Mouse (Mus musculus): ENCODE results near the gene Slc8b1. TPM values are rescaled to one million over a fixed set of nuclear protein-coding genes. Genes with fewer than 3 reads are reported as not detected.
A peak's percentile ranks its signal among the peaks of the same experiment; 100 is the strongest.

Gene Slc8b1
- polyA plus RNA-seq, 1 experiment from 2014 or later = 3.1 TPM

GRCm38 (mm10) chr5:120579898-120580626 lies 69.1 kb downstream of the Slc8b1 start:
- no peaks in the 10 kb centered on the region for H3K9me3 ChIP-seq (ENCODE audit: control insufficient read depth, low read length)
- no peak for ATAC-seq (ENCODE audit: insufficient number of reproducible peaks, insufficient read depth, low FRiP score, low read depth)
- H3K27me3 ChIP-seq (ENCODE audit: control insufficient read depth, insufficient read depth, low read length) = no peaks in the 10 kb centered on the region
- H3K4me3 ChIP-seq (ENCODE audit: control insufficient read depth in 1 of 2, insufficient read depth in 1 of 2, low read depth in 1 of 2, low read length in 2 of 2) = no peak overlapping the region
- H3K9ac ChIP-seq (ENCODE audit: low read length) = no peak overlapping the region
- H3K36me3 ChIP-seq (ENCODE audit: control insufficient read depth, insufficient read depth, low read length) = peaks cover 35% of the 10 kb centered on the region
- peak overlapping the region in 1 of 2 experiments; percentile 70; a peak in 1 of 4 replicates for H3K27ac ChIP-seq (replicated peaks in 1 of 2; ENCODE audit: control insufficient read depth in 1 of 2, insufficient read depth in 1 of 2, low read depth in 2 of 2, low read length in 2 of 2)
- 92% methylated on average over 26 of the region's 26 CpGs for WGBS
- peaks cover 12 to 32% of the 10 kb centered on the region in 2 experiments; a peak in 3 of 4 replicates for H3K4me1 ChIP-seq (ENCODE audit: control insufficient read depth in 2 of 2, insufficient read depth in 2 of 2, low read length in 2 of 2)
- no peak overlapping the region for H3K4me2 ChIP-seq (ENCODE audit: low read length)

- H3K4me2 ChIP-seq (ENCODE audit: low read length) = no peak overlapping the region
- H3K27ac ChIP-seq (replicated peaks in 1 of 2; ENCODE audit: control insufficient read depth in 1 of 2, insufficient read depth in 1 of 2, low read depth in 2 of 2, low read length in 2 of 2) = no peak overlapping the region
- peaks cover 35% of the 10 kb centered on the region for H3K36me3 ChIP-seq (ENCODE audit: control insufficient read depth, insufficient read depth, low read length)
- no peak for ATAC-seq (ENCODE audit: insufficient number of reproducible peaks, insufficient read depth, low FRiP score, low read depth)
- H3K9ac ChIP-seq (ENCODE audit: low read length) = no peak overlapping the region
- WGBS = 58% methylated on average over 9 of the region's 9 CpGs
- no peaks in the 10 kb centered on the region for H3K9me3 ChIP-seq (ENCODE audit: control insufficient read depth, low read length)
- H3K27me3 ChIP-seq (ENCODE audit: control insufficient read depth, insufficient read depth, low read length) = no peaks in the 10 kb centered on the region
- peaks cover 18 to 35% of the 10 kb centered on the region in 2 experiments for H3K4me1 ChIP-seq (ENCODE audit: control insufficient read depth in 2 of 2, insufficient read depth in 2 of 2, low read length in 2 of 2)
- H3K4me3 ChIP-seq (ENCODE audit: control insufficient read depth in 1 of 2, insufficient read depth in 1 of 2, low read depth in 1 of 2, low read length in 2 of 2) = no peak overlapping the region
These were observed 71.0 kb downstream of the Slc8b1 start for GRCm38 (mm10) chr5:120582002-120582401.

GRCm38 (mm10) chr5:120583511-120583910 lies 72.5 kb downstream of the Slc8b1 start:
- H3K36me3 ChIP-seq (ENCODE audit: control insufficient read depth, insufficient read depth, low read length) = peaks cover 35% of the 10 kb centered on the region
- no peak overlapping the region for H3K9ac ChIP-seq (ENCODE audit: low read length)
- no peaks in the 10 kb centered on the region for H3K9me3 ChIP-seq (ENCODE audit: control insufficient read depth, low read length)
- peaks cover 22 to 37% of the 10 kb centered on the region in 2 experiments for H3K4me1 ChIP-seq (ENCODE audit: control insufficient read depth in 2 of 2, insufficient read depth in 2 of 2, low read length in 2 of 2)
- no peak for ATAC-seq (ENCODE audit: insufficient number of reproducible peaks, insufficient read depth, low FRiP score, low read depth)
- no peak overlapping the region for H3K27ac ChIP-seq (replicated peaks in 1 of 2; ENCODE audit: control insufficient read depth in 1 of 2, insufficient read depth in 1 of 2, low read depth in 2 of 2, low read length in 2 of 2)
- H3K4me2 ChIP-seq (ENCODE audit: low read length) = no peak overlapping the region
- H3K27me3 ChIP-seq (ENCODE audit: control insufficient read depth, insufficient read depth, low read length) = no peaks in the 10 kb centered on the region
- 80% methylated on average over 4 of the region's 4 CpGs for WGBS
- no peak overlapping the region for H3K4me3 ChIP-seq (ENCODE audit: control insufficient read depth in 1 of 2, insufficient read depth in 1 of 2, low read depth in 1 of 2, low read length in 2 of 2)

Other genes with a start within 250 kb of the Slc8b1 start
- not detected in 2 replicates for gene Lhx5, start 79.5 kb upstream of the Slc8b1 start, polyA plus RNA-seq (2014; fragmentation: Nextera tagmentation; extraction: Ambion mirVana)
- gene Sdsl, start 38.4 kb upstream of the Slc8b1 start, polyA plus RNA-seq (2014; fragmentation: Nextera tagmentation; extraction: Ambion mirVana) = 14.1 and 14.4 TPM in 2 replicates
- not detected in 2 replicates for gene Sds, start 34.6 kb upstream of the Slc8b1 start, polyA plus RNA-seq (2014; fragmentation: Nextera tagmentation; extraction: Ambion mirVana)
- 35.1 and 36.1 TPM in 2 replicates for gene Plbd2, start 7.5 kb upstream of the Slc8b1 start, polyA plus RNA-seq (2014; fragmentation: Nextera tagmentation; extraction: Ambion mirVana)
- 14.5 and 17.1 TPM in 2 replicates for gene Tpcn1, start 77.5 kb downstream of the Slc8b1 start, polyA plus RNA-seq (2014; fragmentation: Nextera tagmentation; extraction: Ambion mirVana)
- gene Iqcd, start 77.8 kb downstream of the Slc8b1 start, polyA plus RNA-seq (2014; fragmentation: Nextera tagmentation; extraction: Ambion mirVana) = 0.43 TPM in 1 of 2 replicates, not detected in the other
- gene Rita1, start 101.4 kb downstream of the Slc8b1 start, polyA plus RNA-seq (2014; fragmentation: Nextera tagmentation; extraction: Ambion mirVana) = 5.6 and 6.2 TPM in 2 replicates
- gene Ddx54, start 101.6 kb downstream of the Slc8b1 start, polyA plus RNA-seq (2014; fragmentation: Nextera tagmentation; extraction: Ambion mirVana) = 17.9 and 18.9 TPM in 2 replicates
- gene Cfap73, start 123.1 kb downstream of the Slc8b1 start, polyA plus RNA-seq (2014; fragmentation: Nextera tagmentation; extraction: Ambion mirVana) = not detected in 2 replicates
- gene Rasal1, start 137.6 kb downstream of the Slc8b1 start, polyA plus RNA-seq (2014; fragmentation: Nextera tagmentation; extraction: Ambion mirVana) = 0.54 TPM in 1 of 2 replicates, not detected in the other
- gene Dtx1, start 200.8 kb downstream of the Slc8b1 start, polyA plus RNA-seq (2014; fragmentation: Nextera tagmentation; extraction: Ambion mirVana) = 0.27 and 0.54 TPM in 2 replicates
- 0.43 and 0.58 TPM in 2 replicates for gene Oas2, start 238.7 kb downstream of the Slc8b1 start, polyA plus RNA-seq (2014; fragmentation: Nextera tagmentation; extraction: Ambion mirVana)

All from heart, embryonic 14.5 days (tissue).